Mouse (Mus musculus) stomach, embryonic 14.5 days (tissue): Measurements from ENCODE around the gene Rassf3. TPM values are rescaled to one million over a fixed set of nuclear protein-coding genes. Genes with fewer than 3 reads are reported as not detected.

ENCODE experiments used
- ATAC-seq: fragments of 200-750 bp; cut with Nextera tagmentation; 2 replicates; pipeline ENCODE4 v1.8.0; 2017; ENCODE audit warnings: low read depth, moderate TSS enrichment; ENCODE audit not compliant: insufficient number of reproducible peaks, insufficient read depth, low FRiP score
- H3K27ac ChIP-seq: fragments of 300-500 bp; sonication (generic); 2 replicates; pipeline ENCODE4 v1.5.1; 2014; ENCODE audit warnings: mild to moderate bottlenecking, low read length, moderate library complexity, mixed read lengths
- H3K27me3 ChIP-seq: fragments of 300-500 bp; sonication (generic); 2 replicates; pipeline ENCODE4 v1.6.1; 2014; ENCODE audit warnings: low read length, control low read depth, mixed read lengths; ENCODE audit not compliant: control insufficient read depth, insufficient read depth
- H3K36me3 ChIP-seq: fragments of 300-500 bp; sonication (generic); 2 replicates; pipeline ENCODE4 v1.6.1; 2014; ENCODE audit warnings: mild to moderate bottlenecking, control low read depth, low read length, moderate library complexity, mixed read lengths; ENCODE audit not compliant: control insufficient read depth, insufficient read depth
- H3K4me1 ChIP-seq: fragments of 300-500 bp; sonication (generic); 2 replicates; pipeline ENCODE4 v1.6.1; 2014; ENCODE audit warnings: low read length, control low read depth, mixed read lengths; ENCODE audit not compliant: control insufficient read depth, insufficient read depth
- H3K4me2 ChIP-seq: fragments of 300-500 bp; sonication (generic); replicated peaks from 2 replicates; pipeline ENCODE4 v1.6.1; 2014; ENCODE audit warnings: low read depth, low read length, control low read depth
- H3K4me3 ChIP-seq: fragments of 300-500 bp; sonication (generic); 2 replicates; pipeline ENCODE4 v1.5.1; 2014; ENCODE audit warnings: low read depth, low read length, control low read depth
- H3K9ac ChIP-seq: fragments of 300-500 bp; sonication (generic); replicated peaks from 2 replicates; pipeline ENCODE4 v1.6.1; 2014; ENCODE audit warnings: low read depth, mild to moderate bottlenecking, control low read depth, low read length, moderate library complexity, mixed read lengths
- H3K9me3 ChIP-seq: fragments of 300-500 bp; sonication (generic); 2 replicates; pipeline ENCODE4 v1.6.1; 2016; ENCODE audit warnings: low read depth, low read length, control low read depth; ENCODE audit not compliant: control insufficient read depth
- WGBS: fragments of 180-500 bp; shearing (Covaris S2); extraction: QIAGEN DNeasy Blood & Tissue Kit; methylation state at CpG from one replicate; pipeline ENCODE4 v1.1.7; 2014; 5-methylcytosine and 5-hydroxymethylcytosine counted together
- polyA plus RNA-seq: library from polyadenylated mRNA; unstranded; fragments of >200 nt; fragmentation: Nextera tagmentation; extraction: Ambion mirVana; gene quantifications from 2 replicates; pipeline ENCODE4 v1.2.1, GENCODE M21; 2014

Rassf3 gene
- polyA plus RNA-seq, 1 experiment from 2014 or later, result 19.4 TPM

GRCm38 (mm10) chr10:121374013-121374412 is 102.1 kb downstream of the Rassf3 start:
- no peak overlapping the region for H3K27ac ChIP-seq
- no peaks in the 10 kb centered on the region for H3K9me3 ChIP-seq
- no peak for ATAC-seq
- H3K4me3 ChIP-seq, result no peak overlapping the region
- no peaks in the 10 kb centered on the region for H3K4me1 ChIP-seq
- no peak overlapping the region for H3K9ac ChIP-seq
- no peak overlapping the region for H3K4me2 ChIP-seq
- WGBS, result 72% methylated on average over 12 of the region's 12 CpGs
- H3K27me3 ChIP-seq, result no peaks in the 10 kb centered on the region
- peaks cover 27% of the 10 kb centered on the region for H3K36me3 ChIP-seq

GRCm38 (mm10) chr10:121370777-121371176 is 105.4 kb downstream of the Rassf3 start:
- Histone ChIP-seq H3K4me1 (peaks cover 7% of the 10 kb centered on the region; the same call in 1 of the 2 replicates), H3K36me3 (peaks cover 8% of the 10 kb centered on the region), H3K27me3 (no peaks in the 10 kb centered on the region), H3K27ac (no peak overlapping the region), H3K9me3 (no peaks in the 10 kb centered on the region), H3K4me3 (no peak overlapping the region), H3K9ac (no peak overlapping the region), H3K4me2 (no peak overlapping the region)
- WGBS, result 88% methylated on average over 6 of the region's 6 CpGs
- ATAC-seq, result no peak

GRCm38 (mm10) chr10:121368783-121369465 is 107.2 kb downstream of the Rassf3 start:
- no peak overlapping the region for H3K4me3 ChIP-seq
- H3K4me2 ChIP-seq, result no peak overlapping the region
- no peak overlapping the region for H3K27ac ChIP-seq
- H3K27me3 ChIP-seq, result no peaks in the 10 kb centered on the region
- WGBS, result 82% methylated on average over 18 of the region's 18 CpGs
- H3K36me3 ChIP-seq, result peaks cover 5% of the 10 kb centered on the region
- no peak overlapping the region for H3K9ac ChIP-seq
- peaks cover 13% of the 10 kb centered on the region; the same call in 1 of the 2 replicates for H3K4me1 ChIP-seq
- ATAC-seq, result no peak
- H3K9me3 ChIP-seq, result no peaks in the 10 kb centered on the region

- Histone ChIP-seq H3K9me3 (no peaks in the 10 kb centered on the region), H3K4me3 (no peak overlapping the region), H3K4me1 (peaks cover 13% of the 10 kb centered on the region; the same call in 1 of the 2 replicates), H3K27ac (no peak overlapping the region), H3K9ac (no peak overlapping the region), H3K27me3 (no peaks in the 10 kb centered on the region), H3K4me2 (no peak overlapping the region), H3K36me3 (no peaks in the 10 kb centered on the region; the same call in 1 of the 2 replicates)
- 87% methylated on average over 9 of the region's 9 CpGs for WGBS
- ATAC-seq, result no peak
Measured at GRCm38 (mm10) chr10:121367780-121368179, 108.4 kb downstream of the Rassf3 start.

- no peaks in the 10 kb centered on the region for H3K27me3 ChIP-seq
- H3K27ac ChIP-seq, result no peak overlapping the region
- no peak for ATAC-seq
- no peak overlapping the region for H3K4me3 ChIP-seq
- no peaks in the 10 kb centered on the region for H3K9me3 ChIP-seq
- H3K4me1 ChIP-seq, result peaks cover 13% of the 10 kb centered on the region; the same call in 1 of the 2 replicates
- no peaks in the 10 kb centered on the region; the same call in 1 of the 2 replicates for H3K36me3 ChIP-seq
- no peak overlapping the region for H3K9ac ChIP-seq
- 80% methylated on average over 13 of the region's 13 CpGs for WGBS
- no peak overlapping the region for H3K4me2 ChIP-seq
Measured at GRCm38 (mm10) chr10:121367271-121367670, 108.9 kb downstream of the Rassf3 start.

- WGBS, result 16% methylated on average over 9 of the region's 9 CpGs
- peak overlapping the region; percentile 97 for H3K4me2 ChIP-seq
- no peak for ATAC-seq
- H3K9me3 ChIP-seq, result no peaks in the 10 kb centered on the region
- H3K36me3 ChIP-seq, result no peaks in the 10 kb centered on the region; the same call in 1 of the 2 replicates
- peaks cover 13% of the 10 kb centered on the region; the same call in 1 of the 2 replicates for H3K4me1 ChIP-seq
- H3K27me3 ChIP-seq, result no peaks in the 10 kb centered on the region
- peak overlapping the region; percentile 62 for H3K9ac ChIP-seq
- no peak overlapping the region for H3K27ac ChIP-seq
- peak overlapping the region; percentile 71 for H3K4me3 ChIP-seq
Measured at GRCm38 (mm10) chr10:121365781-121366272, 110.3 kb downstream of the Rassf3 start.

- H3K4me2 ChIP-seq, result peak within 1 kb of the TSS; percentile 97
- peak within 1 kb of the TSS; percentile 71 for H3K4me3 ChIP-seq
- peak within 1 kb of the TSS; percentile 21; the same call in 1 of the 2 replicates for H3K27ac ChIP-seq
- peaks cover 13% of the 10 kb centered on the region; the same call in 1 of the 2 replicates for H3K4me1 ChIP-seq
- under 1% methylated on average over 69 of the region's 72 CpGs for WGBS
- H3K36me3 ChIP-seq, result no peaks in the 10 kb centered on the region; the same call in 1 of the 2 replicates
- no peaks in the 10 kb centered on the region for H3K27me3 ChIP-seq
- H3K9ac ChIP-seq, result peak within 1 kb of the TSS; percentile 62
- no peaks in the 10 kb centered on the region for H3K9me3 ChIP-seq
- peak; percentile 96 for ATAC-seq
Measured at GRCm38 (mm10) chr10:121364801-121365564, 111.2 kb downstream of the Rassf3 start, which contains the start of gene Gns. TSS of gene Gns (plus strand) at chr10:121365090.

- no peak overlapping the region for H3K27ac ChIP-seq
Measured at GRCm38 (mm10) chr10:121364306-121364705, 111.8 kb downstream of the Rassf3 start.

More at GRCm38 (mm10) chr10:121364306-121364705, 111.8 kb downstream of the Rassf3 start:
- H3K9ac ChIP-seq, result peak overlapping the region; percentile 62; the same call in 1 of the 2 replicates
- H3K4me3 ChIP-seq, result peak overlapping the region; percentile 71
- no peaks in the 10 kb centered on the region for H3K9me3 ChIP-seq
- WGBS, result 22% methylated on average over 15 of the region's 15 CpGs
- H3K36me3 ChIP-seq, result no peaks in the 10 kb centered on the region
- H3K4me2 ChIP-seq, result peak overlapping the region; percentile 97
- H3K27me3 ChIP-seq, result no peaks in the 10 kb centered on the region
- peaks cover 13% of the 10 kb centered on the region; the same call in 1 of the 2 replicates for H3K4me1 ChIP-seq
- no peak for ATAC-seq
